Mouse (Mus musculus) forebrain, embryonic 16.5 days (tissue): ENCODE data around the gene Olfr748. TPM values are rescaled to one million over a fixed set of nuclear protein-coding genes. Genes with fewer than 3 reads are reported as not detected.
"Not testable (repeated sequence)": the region's sequence is repeated elsewhere in the genome, so short reads cannot be mapped to it uniquely, and the experiment has no call there.

Experiments used
- ATAC-seq: fragments of 200-750 bp; cut with Nextera tagmentation; 2 replicates; pipeline ENCODE4 v1.8.0; 2017; ENCODE audit warnings: mild to moderate bottlenecking, moderate library complexity
- H3K27ac ChIP-seq: fragments of 300-500 bp; sonication (generic); 2 replicates; pipeline ENCODE4 v1.5.1; 2014; ENCODE audit warnings: low read length, control low read depth
- H3K27me3 ChIP-seq: fragments of 300-500 bp; sonication (generic); replicated peaks from 2 replicates; pipeline ENCODE4 v1.6.1; 2014; ENCODE audit warnings: low read length; ENCODE audit not compliant: control insufficient read depth, insufficient read depth
- H3K36me3 ChIP-seq: fragments of 300-500 bp; sonication (generic); 2 replicates; pipeline ENCODE4 v1.6.1; 2014; ENCODE audit not compliant: control insufficient read depth, insufficient read depth
- H3K4me1 ChIP-seq: fragments of 300-500 bp; sonication (generic); replicated peaks from 2 replicates; pipeline ENCODE4 v1.6.1; 2014; ENCODE audit warnings: low read length; ENCODE audit not compliant: control insufficient read depth, insufficient read depth
- H3K4me2 ChIP-seq: fragments of 300-500 bp; sonication (generic); 2 replicates; pipeline ENCODE4 v1.6.1; 2014; ENCODE audit warnings: mild to moderate bottlenecking, low read length, control low read depth
- H3K4me3 ChIP-seq: fragments of 300-500 bp; sonication (generic); replicated peaks from 2 replicates; pipeline ENCODE4 v1.5.1; 2014; ENCODE audit warnings: mild to moderate bottlenecking, low read length, control low read depth
- H3K9ac ChIP-seq: fragments of 300-500 bp; sonication (generic); replicated peaks from 2 replicates; pipeline ENCODE4 v1.6.1; 2014; ENCODE audit warnings: low read depth, low read length, control low read depth
- H3K9me3 ChIP-seq: fragments of 300-500 bp; sonication (generic); 2 replicates; pipeline ENCODE4 v1.6.1; 2016; ENCODE audit warnings: low read length; ENCODE audit not compliant: control insufficient read depth
- WGBS: fragments of 180-500 bp; shearing (Covaris S2); extraction: QIAGEN DNeasy Blood & Tissue Kit; methylation state at CpG from one replicate; pipeline ENCODE4 v1.1.7; 2014; 5-methylcytosine and 5-hydroxymethylcytosine counted together
- polyA plus RNA-seq: library from polyadenylated mRNA; unstranded; fragments of >200 nt; fragmentation: Nextera tagmentation; extraction: Ambion mirVana; gene quantifications from 2 replicates; pipeline ENCODE4 v1.2.1, GENCODE M21; 2015

The Olfr748 gene
- not detected in 2 replicates for polyA plus RNA-seq

- Histone ChIP-seq H3K4me3 (no peak within 1 kb of the TSS), H3K36me3 (no peaks in the 10 kb centered on the region), H3K9me3 (no peaks in the 10 kb centered on the region), H3K27ac (no peak within 1 kb of the TSS), H3K9ac (no peak within 1 kb of the TSS), H3K4me2 (no peak within 1 kb of the TSS), H3K27me3 (no peaks in the 10 kb centered on the region), H3K4me1 (no peaks in the 10 kb centered on the region)
- ATAC-seq = no peak
- 79% methylated on average over 1 of the region's 1 CpGs for WGBS
Observed at GRCm38 (mm10) chr14:50707073-50707472, at the start of gene Olfr748. Gene Olfr748, plus strand, starts transcription at chr14:50707373.

- no peaks in the 10 kb centered on the region for H3K4me1 ChIP-seq
- H3K4me2 ChIP-seq = no peak within 1 kb of the TSS
Observed at GRCm38 (mm10) chr14:50693106-50693505, 14.1 kb upstream of the Olfr748 start, which contains the start of gene Olfr747. Gene Olfr747, minus strand, starts transcription at chr14:50693206.

GRCm38 (mm10) chr14:50719875-50720274 lies 12.7 kb downstream of the Olfr748 start:
- WGBS = 94% methylated on average over 15 of the region's 15 CpGs
- not testable (repeated sequence) for H3K36me3 ChIP-seq, H3K4me2 ChIP-seq, H3K4me1 ChIP-seq, H3K9ac ChIP-seq, H3K27ac ChIP-seq, H3K9me3 ChIP-seq, H3K4me3 ChIP-seq, ATAC-seq, H3K27me3 ChIP-seq

More at GRCm38 (mm10) chr14:50693106-50693505, 14.1 kb upstream of the Olfr748 start, which contains the start of gene Olfr747:
- H3K36me3 ChIP-seq = no peaks in the 10 kb centered on the region
- 89% methylated on average over 3 of the region's 3 CpGs for WGBS
- H3K27me3 ChIP-seq = no peaks in the 10 kb centered on the region
- no peak within 1 kb of the TSS for H3K9ac ChIP-seq
- no peak within 1 kb of the TSS for H3K4me3 ChIP-seq
- ATAC-seq = no peak
- H3K9me3 ChIP-seq = no peaks in the 10 kb centered on the region
- H3K27ac ChIP-seq = no peak within 1 kb of the TSS

- H3K4me2 ChIP-seq, H3K27ac ChIP-seq, H3K9me3 ChIP-seq, ATAC-seq, H3K9ac ChIP-seq, H3K36me3 ChIP-seq, H3K27me3 ChIP-seq, H3K4me1 ChIP-seq, H3K4me3 ChIP-seq: not testable (repeated sequence)
- 94% methylated on average over 3 of the region's 4 CpGs for WGBS
Observed at GRCm38 (mm10) chr14:50722371-50722770, 15.2 kb downstream of the Olfr748 start.

- no peaks in the 10 kb centered on the region for H3K27me3 ChIP-seq
- WGBS = 75% methylated on average over 2 of the region's 2 CpGs
- no peak for ATAC-seq
Observed at GRCm38 (mm10) chr14:50740334-50740733, 33.2 kb downstream of the Olfr748 start.

GRCm38 (mm10) chr14:50741584-50741983 lies 34.4 kb downstream of the Olfr748 start:
- Histone ChIP-seq H3K4me3 (no peak overlapping the region), H3K4me1 (no peaks in the 10 kb centered on the region), H3K36me3 (no peaks in the 10 kb centered on the region), H3K27me3 (no peaks in the 10 kb centered on the region), H3K4me2 (no peak overlapping the region), H3K27ac (no peak overlapping the region), H3K9me3 (no peaks in the 10 kb centered on the region), H3K9ac (no peak overlapping the region)
- WGBS = 64% methylated on average over 2 of the region's 2 CpGs
- ATAC-seq = no peak

More at GRCm38 (mm10) chr14:50740334-50740733, 33.2 kb downstream of the Olfr748 start:
- Histone ChIP-seq H3K27ac (no peak overlapping the region), H3K36me3 (no peaks in the 10 kb centered on the region), H3K9me3 (no peaks in the 10 kb centered on the region), H3K9ac (no peak overlapping the region), H3K4me2 (no peak overlapping the region), H3K4me1 (no peaks in the 10 kb centered on the region), H3K4me3 (no peak overlapping the region)

GRCm38 (mm10) chr14:50744994-50745393 lies 37.8 kb downstream of the Olfr748 start, which contains the start of gene Olfr749:
Gene Olfr749, minus strand, starts transcription at chr14:50745094.
- no peak for ATAC-seq
- Histone ChIP-seq H3K27ac (no peak within 1 kb of the TSS), H3K4me2 (no peak within 1 kb of the TSS), H3K9me3 (no peaks in the 10 kb centered on the region), H3K4me3 (no peak within 1 kb of the TSS), H3K36me3 (no peaks in the 10 kb centered on the region), H3K4me1 (no peaks in the 10 kb centered on the region), H3K9ac (no peak within 1 kb of the TSS), H3K27me3 (no peaks in the 10 kb centered on the region)

- Histone ChIP-seq H3K4me1 (no peaks in the 10 kb centered on the region), H3K4me3 (no peak overlapping the region), H3K4me2 (no peak overlapping the region), H3K9me3 (no peaks in the 10 kb centered on the region), H3K9ac (no peak overlapping the region), H3K27ac (no peak overlapping the region), H3K27me3 (no peaks in the 10 kb centered on the region), H3K36me3 (no peaks in the 10 kb centered on the region)
- ATAC-seq = no peak; the same call in 1 of the 2 replicates
- 43% methylated on average over 5 of the region's 5 CpGs for WGBS
Observed at GRCm38 (mm10) chr14:50758416-50759085, 51.4 kb downstream of the Olfr748 start.
